Mouse (Mus musculus): Measurements from ENCODE around the gene Crebl2. TPM values are rescaled to one million over a fixed set of nuclear protein-coding genes. Genes with fewer than 3 reads are reported as not detected.

The Crebl2 gene
- 0.96 and 1.1 TPM in 2 replicates for polyA plus RNA-seq (2014; fragmentation: Nextera tagmentation; extraction: Ambion mirVana)

DNA sequence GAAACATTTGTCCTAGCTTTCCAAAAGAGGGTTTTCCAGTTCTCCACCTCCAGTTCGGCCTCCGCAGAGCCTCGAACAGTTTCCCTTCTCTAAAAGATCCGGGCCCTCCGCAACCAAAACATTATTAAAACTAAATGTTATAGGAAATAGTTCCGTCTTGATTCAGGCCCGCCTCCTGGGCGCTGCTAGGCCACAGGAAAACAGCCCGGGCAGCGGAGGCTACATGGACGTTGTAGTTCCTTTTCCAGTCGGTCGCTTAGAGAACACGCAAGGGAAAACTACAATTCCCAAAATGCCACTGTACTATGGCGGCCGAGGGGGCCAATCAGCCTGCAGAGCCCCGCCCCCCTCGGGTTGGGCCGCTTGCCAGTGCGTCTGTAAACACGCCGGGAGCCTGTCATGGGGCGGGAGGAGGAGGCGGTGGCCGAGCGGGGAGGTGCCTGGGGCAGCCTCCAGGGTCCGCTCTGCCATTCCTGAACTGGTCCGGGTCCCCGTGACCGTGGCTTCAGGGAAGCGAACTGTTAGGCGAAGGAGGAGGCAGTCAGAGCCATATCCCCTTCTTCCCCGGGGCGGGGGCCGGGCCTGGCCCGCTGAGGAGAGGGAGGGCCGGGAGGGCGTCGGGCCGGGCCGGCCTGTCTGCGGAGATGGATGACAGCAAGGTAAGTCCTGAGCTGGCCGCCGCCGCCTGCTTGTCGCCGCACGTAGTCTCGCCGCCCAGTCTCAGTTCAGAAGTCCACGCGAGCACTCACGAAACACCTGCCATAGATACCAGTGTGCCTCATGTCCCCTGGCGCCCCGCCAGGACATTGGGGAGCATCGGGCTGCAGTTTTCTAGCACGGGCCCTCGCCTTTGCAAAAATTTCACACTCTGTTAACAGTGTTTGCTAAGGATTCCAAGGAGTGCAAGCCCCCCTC lies at the start of gene Crebl2:
Crebl2 (plus strand) TSS at position 369 of the 915 bp plus-strand sequence.
- DNase-seq (ENCODE audit: low spot score) (peak; percentile 100), ATAC-seq (replicated peaks; ENCODE audit: insufficient number of reproducible peaks, low FRiP score, low TSS enrichment, low read depth) (peak; percentile 99)
- Histone ChIP-seq H3K4me3 (ENCODE audit: low read depth, low read length) (peak within 1 kb of the TSS; percentile 71), H3K27me3 (ENCODE audit: control insufficient read depth, insufficient read depth, low read length) (no peaks in the 10 kb centered on the region), H3K27ac (replicated peaks; ENCODE audit: low read depth, low read length) (no peak within 1 kb of the TSS), H3K9ac (replicated peaks; ENCODE audit: low read length) (peak within 1 kb of the TSS; percentile 58), H3K4me2 (ENCODE audit: low read depth, low read length) (peak within 1 kb of the TSS; percentile 83), H3K36me3 (replicated peaks; ENCODE audit: control insufficient read depth, insufficient read depth, low read depth, low read length) (no peaks in the 10 kb centered on the region), H3K9me3 (replicated peaks; ENCODE audit: control insufficient read depth, low read length) (no peaks in the 10 kb centered on the region), H3K4me1 (ENCODE audit: control insufficient read depth, insufficient read depth, low read length) (no peaks in the 10 kb centered on the region)
- WGBS, result under 1% methylated on average over 53 of the region's 58 CpGs

DNA sequence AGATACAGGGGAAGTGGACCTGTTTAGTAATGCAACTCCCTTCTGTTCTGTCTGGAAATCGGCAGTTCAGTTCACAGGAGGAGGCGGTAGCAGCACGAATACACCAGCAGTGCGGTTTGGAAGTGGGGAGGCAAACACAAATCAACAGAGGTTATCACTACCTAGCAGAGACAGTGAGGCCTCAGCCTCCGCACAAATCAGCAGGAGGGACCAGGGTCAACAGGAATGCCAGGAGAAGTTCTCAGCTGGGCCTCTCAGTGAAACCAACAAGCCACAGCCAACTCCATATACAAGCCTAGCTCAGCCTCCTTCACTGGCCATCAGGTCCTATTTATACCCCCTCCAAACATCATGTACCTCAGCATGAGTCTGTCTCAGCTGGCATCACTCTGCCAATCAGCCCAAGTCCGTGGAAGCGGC lies 48.5 kb upstream of the Crebl2 start:
- Histone ChIP-seq H3K4me1 (ENCODE audit: control insufficient read depth, insufficient read depth, low read length) (no peaks in the 10 kb centered on the region), H3K36me3 (replicated peaks; ENCODE audit: control insufficient read depth, insufficient read depth, low read depth, low read length) (no peaks in the 10 kb centered on the region)

DNA sequence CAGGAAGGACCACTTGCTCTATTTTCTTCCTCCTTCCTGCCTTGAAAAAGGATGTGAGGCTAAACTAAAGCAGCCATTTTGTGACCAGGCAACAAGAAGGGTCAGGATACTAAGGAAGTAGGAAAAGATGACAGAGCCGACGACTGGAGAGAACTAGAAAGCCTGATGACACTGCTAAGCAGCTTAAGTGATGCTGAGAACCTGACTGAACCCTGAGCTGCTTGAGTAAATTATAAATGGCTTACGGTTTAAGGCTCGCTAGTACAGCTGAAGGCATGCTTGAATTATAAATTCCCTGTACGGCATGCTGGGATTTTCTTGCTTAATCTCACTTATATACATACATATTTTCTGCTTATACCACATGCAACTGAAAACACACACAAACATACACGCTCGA lies 47.1 kb upstream of the Crebl2 start:
- WGBS, result 92% methylated on average over 7 of the region's 7 CpGs
- DNase-seq (ENCODE audit: low spot score) (no peak), ATAC-seq (replicated peaks; ENCODE audit: insufficient number of reproducible peaks, low FRiP score, low TSS enrichment, low read depth) (no peak)
- Histone ChIP-seq H3K4me1 (ENCODE audit: control insufficient read depth, insufficient read depth, low read length) (no peaks in the 10 kb centered on the region), H3K27ac (replicated peaks; ENCODE audit: low read depth, low read length) (no peak overlapping the region), H3K9ac (replicated peaks; ENCODE audit: low read length) (no peak overlapping the region), H3K27me3 (ENCODE audit: control insufficient read depth, insufficient read depth, low read length) (no peaks in the 10 kb centered on the region), H3K4me2 (ENCODE audit: low read depth, low read length) (no peak overlapping the region), H3K4me3 (ENCODE audit: low read depth, low read length) (no peak overlapping the region), H3K36me3 (replicated peaks; ENCODE audit: control insufficient read depth, insufficient read depth, low read depth, low read length) (no peaks in the 10 kb centered on the region), H3K9me3 (replicated peaks; ENCODE audit: control insufficient read depth, low read length) (no peaks in the 10 kb centered on the region)

More for the DNA sequence above, 48.5 kb upstream of the Crebl2 start:
- H3K9ac ChIP-seq (replicated peaks; ENCODE audit: low read length), result no peak overlapping the region
- H3K27me3 ChIP-seq (ENCODE audit: control insufficient read depth, insufficient read depth, low read length), result no peaks in the 10 kb centered on the region
- WGBS, result 86% methylated on average over 7 of the region's 7 CpGs
- H3K4me3 ChIP-seq (ENCODE audit: low read depth, low read length), result no peak overlapping the region
- H3K9me3 ChIP-seq (replicated peaks; ENCODE audit: control insufficient read depth, low read length), result no peaks in the 10 kb centered on the region
- no peak overlapping the region for H3K27ac ChIP-seq (replicated peaks; ENCODE audit: low read depth, low read length)
- DNase-seq (ENCODE audit: low spot score), result no peak
- ATAC-seq (replicated peaks; ENCODE audit: insufficient number of reproducible peaks, low FRiP score, low TSS enrichment, low read depth), result no peak
- no peak overlapping the region for H3K4me2 ChIP-seq (ENCODE audit: low read depth, low read length)

DNA sequence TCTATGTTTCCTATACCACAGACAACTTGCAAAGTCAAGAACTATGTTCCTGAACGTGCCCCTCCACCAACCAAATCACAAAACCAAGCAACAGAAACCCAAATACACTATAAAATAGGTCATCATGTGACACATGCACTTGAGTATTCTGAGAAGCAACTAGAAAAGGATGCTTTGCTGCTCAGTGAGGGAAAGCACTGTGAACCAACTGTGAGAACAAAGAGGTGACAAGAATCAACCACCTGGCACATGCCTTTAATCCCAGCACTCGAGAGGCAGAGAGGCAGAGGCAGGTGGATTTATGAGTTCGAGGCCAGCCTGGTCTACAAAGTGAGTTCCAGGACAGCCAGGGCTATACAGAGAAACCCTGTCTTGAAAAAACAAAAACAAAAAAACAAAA lies 43.5 kb upstream of the Crebl2 start:
- H3K27ac ChIP-seq (replicated peaks; ENCODE audit: low read depth, low read length), result no peak overlapping the region
- no peak overlapping the region for H3K9ac ChIP-seq (replicated peaks; ENCODE audit: low read length)
- 77% methylated on average over 3 of the region's 3 CpGs for WGBS
- DNase-seq (ENCODE audit: low spot score) (no peak), ATAC-seq (replicated peaks; ENCODE audit: insufficient number of reproducible peaks, low FRiP score, low TSS enrichment, low read depth) (no peak)
- H3K36me3 ChIP-seq (replicated peaks; ENCODE audit: control insufficient read depth, insufficient read depth, low read depth, low read length), result no peaks in the 10 kb centered on the region
- H3K27me3 ChIP-seq (ENCODE audit: control insufficient read depth, insufficient read depth, low read length), result no peaks in the 10 kb centered on the region
- H3K4me2 ChIP-seq (ENCODE audit: low read depth, low read length), result no peak overlapping the region
- H3K4me1 ChIP-seq (ENCODE audit: control insufficient read depth, insufficient read depth, low read length), result no peaks in the 10 kb centered on the region
- H3K4me3 ChIP-seq (ENCODE audit: low read depth, low read length), result no peak overlapping the region
- no peaks in the 10 kb centered on the region for H3K9me3 ChIP-seq (replicated peaks; ENCODE audit: control insufficient read depth, low read length)

DNA sequence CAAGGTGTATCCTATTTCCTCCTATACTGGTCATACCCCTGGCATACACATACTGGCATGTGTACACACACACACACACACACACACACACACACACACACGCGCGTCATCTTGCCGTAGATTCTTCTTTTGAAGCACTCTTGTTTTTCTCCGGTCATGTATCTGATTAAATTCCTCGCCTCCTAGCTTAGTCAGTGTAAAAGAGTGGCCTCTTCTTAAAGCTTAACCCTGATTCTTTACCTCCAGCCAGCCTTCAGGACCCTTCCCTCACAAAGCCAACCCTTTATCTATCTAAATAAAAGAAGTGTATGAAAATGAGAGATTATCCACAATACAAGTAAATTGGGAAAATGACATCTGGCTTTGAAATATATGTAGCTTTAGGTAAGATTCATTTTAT lies 40.9 kb upstream of the Crebl2 start:
- Histone ChIP-seq H3K9ac (replicated peaks; ENCODE audit: low read length) (no peak overlapping the region), H3K4me3 (ENCODE audit: low read depth, low read length) (no peak overlapping the region), H3K4me2 (ENCODE audit: low read depth, low read length) (no peak overlapping the region), H3K27me3 (ENCODE audit: control insufficient read depth, insufficient read depth, low read length) (no peaks in the 10 kb centered on the region), H3K27ac (replicated peaks; ENCODE audit: low read depth, low read length) (no peak overlapping the region), H3K9me3 (replicated peaks; ENCODE audit: control insufficient read depth, low read length) (no peaks in the 10 kb centered on the region), H3K4me1 (ENCODE audit: control insufficient read depth, insufficient read depth, low read length) (no peaks in the 10 kb centered on the region), H3K36me3 (replicated peaks; ENCODE audit: control insufficient read depth, insufficient read depth, low read depth, low read length) (no peaks in the 10 kb centered on the region)
- DNase-seq (ENCODE audit: low spot score), result no peak
- ATAC-seq (replicated peaks; ENCODE audit: insufficient number of reproducible peaks, low FRiP score, low TSS enrichment, low read depth), result no peak
- 78% methylated on average over 6 of the region's 6 CpGs for WGBS

DNA sequence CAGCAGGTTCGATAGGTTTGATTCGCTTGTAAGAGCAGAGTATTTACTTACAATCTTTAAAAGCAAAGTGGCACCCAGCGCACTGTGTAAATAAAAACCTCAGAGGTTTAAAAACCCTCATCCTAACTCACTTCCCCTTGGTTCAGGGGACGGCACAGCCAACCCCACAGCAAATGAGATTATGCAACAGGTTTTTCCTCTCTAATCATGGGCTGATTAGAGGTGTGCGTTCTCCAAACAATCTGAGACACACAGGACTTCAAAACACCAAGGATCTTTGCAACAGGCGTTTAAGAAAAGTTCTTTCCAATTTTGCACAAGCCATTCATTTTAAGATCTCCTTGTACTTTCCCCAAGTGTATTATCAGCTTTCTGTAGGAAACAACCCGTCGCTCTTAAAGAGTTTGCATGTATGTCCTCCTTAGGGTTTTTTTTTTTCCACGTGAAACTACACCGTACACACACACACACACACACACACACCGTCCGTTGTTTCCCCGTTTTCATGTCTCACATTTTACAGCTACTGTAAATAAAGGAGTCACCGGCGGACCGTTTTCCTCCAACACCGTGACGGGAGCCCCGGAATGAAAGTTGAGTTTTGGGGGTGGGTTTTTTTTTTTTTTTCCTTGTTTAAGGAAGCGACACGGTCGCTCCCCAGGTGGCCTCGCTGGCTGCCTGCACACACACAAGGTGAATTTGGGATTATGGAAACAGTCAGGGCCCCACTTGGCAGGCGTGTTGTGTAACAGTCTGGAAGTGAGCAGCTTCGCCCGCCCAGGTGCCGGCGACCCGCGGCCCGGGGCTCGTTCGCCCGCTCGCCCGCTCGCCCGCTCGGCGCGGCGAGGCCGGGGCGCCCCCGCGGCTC lies 38.5 kb upstream of the Crebl2 start:
- no peaks in the 10 kb centered on the region for H3K27me3 ChIP-seq (ENCODE audit: control insufficient read depth, insufficient read depth, low read length)
- peak overlapping the region; percentile 90; the same call in 1 of the 2 replicates for H3K27ac ChIP-seq (replicated peaks; ENCODE audit: low read depth, low read length)
- peak overlapping the region; percentile 70 for H3K4me3 ChIP-seq (ENCODE audit: low read depth, low read length)
- no peaks in the 10 kb centered on the region for H3K4me1 ChIP-seq (ENCODE audit: control insufficient read depth, insufficient read depth, low read length)
- ATAC-seq (replicated peaks; ENCODE audit: insufficient number of reproducible peaks, low FRiP score, low TSS enrichment, low read depth) (no peak), DNase-seq (ENCODE audit: low spot score) (peak; percentile 51)
- no peaks in the 10 kb centered on the region for H3K36me3 ChIP-seq (replicated peaks; ENCODE audit: control insufficient read depth, insufficient read depth, low read depth, low read length)
- peak overlapping the region; percentile 90 for H3K9ac ChIP-seq (replicated peaks; ENCODE audit: low read length)
- peak overlapping the region; percentile 29 for H3K4me2 ChIP-seq (ENCODE audit: low read depth, low read length)
- no peaks in the 10 kb centered on the region for H3K9me3 ChIP-seq (replicated peaks; ENCODE audit: control insufficient read depth, low read length)
- WGBS, result under 1% methylated on average over 46 of the region's 46 CpGs

DNA sequence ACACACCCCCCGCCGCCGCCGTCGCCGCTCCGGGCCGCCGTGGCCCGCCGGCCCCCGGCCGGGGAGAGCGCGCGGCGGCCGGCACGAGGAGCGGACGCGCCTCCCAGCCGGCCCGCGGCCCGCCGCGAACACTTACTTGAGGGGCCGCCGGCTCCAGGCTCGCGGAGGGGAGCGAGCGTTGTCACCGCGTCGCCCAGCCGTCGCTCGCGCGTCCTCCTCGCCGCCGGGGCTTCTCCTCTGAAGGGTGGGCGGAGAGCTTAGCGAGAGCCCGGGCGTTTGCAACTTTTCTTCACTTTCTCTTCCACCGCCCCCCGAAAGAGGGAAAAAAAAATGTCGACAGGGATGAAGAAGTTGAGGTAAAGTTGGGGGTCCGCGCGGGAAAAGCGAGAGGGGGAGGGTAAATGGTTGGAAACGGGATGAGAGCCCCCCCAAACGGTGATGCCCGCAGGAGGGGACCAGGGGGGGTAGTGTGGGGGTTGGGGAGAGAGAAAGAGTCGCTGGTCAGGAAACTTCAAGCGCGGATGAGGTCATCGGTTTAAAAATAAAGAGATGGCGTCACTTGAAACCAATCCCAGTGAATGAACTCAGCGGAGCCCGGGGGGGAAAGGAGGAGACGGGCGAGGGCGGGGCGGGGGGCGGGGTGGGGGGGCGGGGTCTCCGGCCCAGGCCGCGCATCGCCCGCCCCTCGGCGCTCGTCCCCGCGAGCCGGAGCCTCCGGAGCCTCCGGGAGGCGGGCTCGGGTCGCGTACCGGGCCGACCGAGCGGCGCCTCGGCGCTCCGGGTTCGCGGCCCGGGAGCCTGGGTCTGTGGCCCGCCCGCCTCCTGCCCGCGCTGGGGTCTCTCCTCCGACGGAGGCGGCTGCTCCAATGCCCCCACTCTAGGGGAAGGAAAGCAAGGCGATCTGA lies 37.6 kb upstream of the Crebl2 start, which contains the start of gene Dusp16:
Dusp16 (minus strand) TSS at position 485 of the 905 bp plus-strand sequence.
- peak; percentile 97 for DNase-seq (ENCODE audit: low spot score)

More for the DNA sequence above, 37.6 kb upstream of the Crebl2 start, which contains the start of gene Dusp16:
- H3K4me2 ChIP-seq (ENCODE audit: low read depth, low read length), result peak within 1 kb of the TSS; percentile 29
- peak within 1 kb of the TSS; percentile 70 for H3K4me3 ChIP-seq (ENCODE audit: low read depth, low read length)
- under 1% methylated on average over 73 of the region's 108 CpGs for WGBS
- peak within 1 kb of the TSS; percentile 90 for H3K27ac ChIP-seq (replicated peaks; ENCODE audit: low read depth, low read length)
- H3K36me3 ChIP-seq (replicated peaks; ENCODE audit: control insufficient read depth, insufficient read depth, low read depth, low read length), result no peaks in the 10 kb centered on the region
- ATAC-seq (replicated peaks; ENCODE audit: insufficient number of reproducible peaks, low FRiP score, low TSS enrichment, low read depth), result peak; percentile 80
- peak within 1 kb of the TSS; percentile 90 for H3K9ac ChIP-seq (replicated peaks; ENCODE audit: low read length)
- no peaks in the 10 kb centered on the region for H3K9me3 ChIP-seq (replicated peaks; ENCODE audit: control insufficient read depth, low read length)
- H3K4me1 ChIP-seq (ENCODE audit: control insufficient read depth, insufficient read depth, low read length), result no peaks in the 10 kb centered on the region
- H3K27me3 ChIP-seq (ENCODE audit: control insufficient read depth, insufficient read depth, low read length), result no peaks in the 10 kb centered on the region

Measured in embryonic facial prominence, embryonic 11.5 days (tissue).